Mouse (Mus musculus) embryo, embryonic 9.5 days (tissue): ENCODE measurements around the gene Gusb.

Source experiments
- DNase-seq: peaks from one replicate; pipeline ENCODE4 v3.0.0-alpha.2; 2017; ENCODE audit errors: extremely low spot score

Gene Gusb

GRCm38 (mm10) chr5:130023767-130024539 lies 21.1 kb upstream of the Gusb start:
- peak; percentile 88 for DNase-seq

- DNase-seq = no peak
Observed at GRCm38 (mm10) chr5:130023067-130023766, 20.4 kb upstream of the Gusb start.

GRCm38 (mm10) chr5:130022366-130022765 lies 19.5 kb upstream of the Gusb start:
- no peak for DNase-seq

- no peak for DNase-seq
Observed at GRCm38 (mm10) chr5:130021361-130021966, 18.6 kb upstream of the Gusb start.

GRCm38 (mm10) chr5:130019461-130019860 lies 16.6 kb upstream of the Gusb start:
- DNase-seq = no peak

GRCm38 (mm10) chr5:130015104-130015503 lies 12.3 kb upstream of the Gusb start:
- no peak for DNase-seq

- no peak for DNase-seq
Observed at GRCm38 (mm10) chr5:130010961-130011360, 8.1 kb upstream of the Gusb start.

GRCm38 (mm10) chr5:130009784-130010183 lies 6.9 kb upstream of the Gusb start:
- no peak for DNase-seq

- DNase-seq = no peak
Observed at GRCm38 (mm10) chr5:130008034-130008590, 5.3 kb upstream of the Gusb start.

GRCm38 (mm10) chr5:130007344-130007743 lies 4.5 kb upstream of the Gusb start:
- DNase-seq = no peak

- no peak for DNase-seq
Observed at GRCm38 (mm10) chr5:130003229-130003628, 380 bp upstream of the Gusb start.

GRCm38 (mm10) chr5:130001356-130001987 lies 1.4 kb downstream of the Gusb start:
- DNase-seq = no peak

- no peak for DNase-seq
Observed at GRCm38 (mm10) chr5:130000735-130001134, 2.1 kb downstream of the Gusb start.

GRCm38 (mm10) chr5:129999097-129999496 lies 3.8 kb downstream of the Gusb start:
- peak; percentile 55 for DNase-seq

- DNase-seq = no peak
Observed at GRCm38 (mm10) chr5:129997700-129998099, 5.1 kb downstream of the Gusb start.

GRCm38 (mm10) chr5:129994989-129995388 lies 7.9 kb downstream of the Gusb start:
- DNase-seq = no peak

GRCm38 (mm10) chr5:129993374-129993773 lies 9.5 kb downstream of the Gusb start:
- DNase-seq = no peak

- no peak for DNase-seq
Observed at GRCm38 (mm10) chr5:129991898-129992297, 11.0 kb downstream of the Gusb start.

- no peak for DNase-seq
Observed at GRCm38 (mm10) chr5:129989376-129989775, 13.5 kb downstream of the Gusb start.

GRCm38 (mm10) chr5:129980216-129980615 lies 22.6 kb downstream of the Gusb start:
- DNase-seq = no peak

GRCm38 (mm10) chr5:129978608-129979007 lies 24.2 kb downstream of the Gusb start:
- DNase-seq = no peak

- no peak for DNase-seq
Observed at GRCm38 (mm10) chr5:129977768-129978167, 25.1 kb downstream of the Gusb start.
